Mouse (Mus musculus) macrophage (primary cell): ENCODE data around the gene Gm379. TPM values are rescaled to one million over a fixed set of nuclear protein-coding genes. Genes with fewer than 3 reads are reported as not detected.

Experiments
- H3K27ac ChIP-seq: fragments of 350-480 bp; formaldehyde crosslinking; 2 replicates; pipeline ENCODE4 v1.9.0; 2021
- H3K36me3 ChIP-seq: fragments of 350-480 bp; formaldehyde crosslinking; 2 replicates; pipeline ENCODE4 v1.9.0; 2021; ENCODE audit errors: inconsistent target
- H3K4me3 ChIP-seq: fragments of 350-480 bp; formaldehyde crosslinking; 2 replicates; pipeline ENCODE4 v1.9.0; 2021; ENCODE audit errors: inconsistent target
- H3K79me2 ChIP-seq: fragments of 350-480 bp; formaldehyde crosslinking; 2 replicates; pipeline ENCODE4 v1.9.0; 2021; ENCODE audit errors: inconsistent target
- WGBS: methylation state at CpG from one replicate; pipeline ENCODE4 v1.1.7; 2026; ENCODE audit warnings: inconsistent platforms; ENCODE audit not compliant: missing documents; 5-methylcytosine and 5-hydroxymethylcytosine counted together
- polyA plus RNA-seq: library from polyadenylated mRNA; stranded (reverse); fragments of 250-400 nt; gene quantifications from 3 replicates; pipeline ENCODE4 v1.2.4, GENCODE M21; 2018; ENCODE audit warnings: inconsistent platforms
- total RNA-seq, 78 experiments: library from RNA; depleted of rRNA; stranded (reverse); fragments of 250-400 nt; gene quantifications; 1 replicate in 9 of 78; 2 replicates in 24 of 78; 3 replicates in 43 of 78; 4 replicates in 2 of 78; pipeline ENCODE4 v1.2.4; 2018; ENCODE audit warnings: inconsistent platforms in 56 of 78

The Gm379 gene
- total RNA-seq (2018; cell fraction: chromatin; rRNA removed) = not detected
- total RNA-seq (2018; cell fraction: cytosol; rRNA removed) = not detected
- total RNA-seq (2018; cell fraction: nucleus; rRNA removed) = not detected
- polyA plus RNA-seq = not detected in 3 replicates

GRCm38 (mm10) chrX:108664885-108665284 lies at the start of gene Gm379:
Gene Gm379, minus strand, starts transcription at chrX:108664891.
- Histone ChIP-seq H3K27ac (no peak within 1 kb of the TSS), H3K4me3 (no peak within 1 kb of the TSS), H3K79me2 (no peaks in the 10 kb centered on the region), H3K36me3 (no peaks in the 10 kb centered on the region)
- WGBS = 68% methylated on average over 2 of the region's 2 CpGs

- H3K79me2 ChIP-seq = no peaks in the 10 kb centered on the region
- WGBS = 100% methylated on average over 2 of the region's 2 CpGs
Observed at GRCm38 (mm10) chrX:108704312-108704711, 39.6 kb upstream of the Gm379 start.

GRCm38 (mm10) chrX:108668868-108669267 lies 4.2 kb upstream of the Gm379 start:
- H3K27ac ChIP-seq = no peak overlapping the region
- H3K4me3 ChIP-seq = no peak overlapping the region
- H3K79me2 ChIP-seq = no peaks in the 10 kb centered on the region
- no peaks in the 10 kb centered on the region for H3K36me3 ChIP-seq
- 40% methylated on average over 1 of the region's 1 CpGs for WGBS

More at GRCm38 (mm10) chrX:108704312-108704711, 39.6 kb upstream of the Gm379 start:
- Histone ChIP-seq H3K36me3 (no peaks in the 10 kb centered on the region), H3K27ac (no peak overlapping the region), H3K4me3 (no peak overlapping the region)

DNA sequence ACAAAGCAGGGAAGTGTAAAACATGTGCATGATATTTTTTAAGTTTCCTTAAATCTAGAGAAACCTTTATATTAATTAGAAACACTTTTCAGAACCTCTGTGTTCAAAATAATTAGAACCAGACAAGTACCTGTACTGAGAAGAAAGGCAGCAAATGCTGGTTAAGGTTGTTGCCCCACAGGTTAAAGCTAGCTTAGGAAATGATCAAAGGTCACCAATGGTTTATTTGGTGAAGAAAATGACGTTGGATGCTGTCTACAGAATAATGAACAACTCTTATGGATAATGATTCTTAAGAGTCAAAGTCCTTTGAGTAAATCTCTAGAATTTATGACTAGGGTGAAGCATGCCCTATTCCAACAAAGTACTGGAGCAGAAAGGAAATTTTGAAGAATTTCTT lies 42.7 kb downstream of the Gm379 start:
- Histone ChIP-seq H3K4me3 (no peak overlapping the region), H3K36me3 (no peaks in the 10 kb centered on the region), H3K79me2 (no peaks in the 10 kb centered on the region), H3K27ac (no peak overlapping the region)
- WGBS = 33% methylated on average over 1 of the region's 1 CpGs

GRCm38 (mm10) chrX:108620886-108621285 lies 43.8 kb downstream of the Gm379 start:
- WGBS = 82% methylated on average over 1 of the region's 1 CpGs
- H3K36me3 ChIP-seq = no peaks in the 10 kb centered on the region
- no peak overlapping the region for H3K4me3 ChIP-seq
- H3K27ac ChIP-seq = no peak overlapping the region
- no peaks in the 10 kb centered on the region for H3K79me2 ChIP-seq

Other genes starting within 250 kb of the Gm379 start
- 2.9 to 4.5 TPM (median 4.0 TPM) in 3 replicates for gene Brwd3, start 169.5 kb upstream of the Gm379 start, polyA plus RNA-seq